Comparison of ENCODE assay signal across 8 mouse cellular contexts in genomic region chr15:6386961-6387728, GRCm38 (mm10). TPM values are rescaled to one million over a fixed set of nuclear protein-coding genes. Genes with fewer than 3 reads are reported as not detected.
DNase-seq lines count a peak whose midpoint lies in the region; ATAC-seq and TF ChIP-seq lines count a peak whose summit lies in the region.

No protein-coding gene starts in this region.

- H3K27ac ChIP-seq in testis, adult 2 months (ENCODE audit: control insufficient read depth, insufficient read depth, low read depth, low read length), result no peak overlapping the region; the same call in 1 of the 2 replicates
- H3K27ac ChIP-seq in forebrain, embryonic 14.5 days (ENCODE audit: low read depth, low read length), result no peak overlapping the region
- H3K27ac ChIP-seq in kidney, embryonic 15.5 days, result peak overlapping the region; percentile 85
- no peak overlapping the region for H3K27ac ChIP-seq in midbrain, embryonic 16.5 days (ENCODE audit: low read length)

- H3K36me3 ChIP-seq in testis, adult 2 months (ENCODE audit: control insufficient read depth, insufficient read depth, low read length), result no peaks in the 10 kb centered on the region
- no peaks in the 10 kb centered on the region for H3K36me3 ChIP-seq in forebrain, embryonic 14.5 days (ENCODE audit: control insufficient read depth, insufficient read depth, low read length)
- H3K36me3 ChIP-seq in kidney, embryonic 15.5 days, result no peaks in the 10 kb centered on the region
- H3K36me3 ChIP-seq in midbrain, embryonic 16.5 days (ENCODE audit: control insufficient read depth, insufficient read depth, low read length), result no peaks in the 10 kb centered on the region

- H3K9ac ChIP-seq in forebrain, embryonic 14.5 days (ENCODE audit: low read length), result peak overlapping the region; percentile 52
- peak overlapping the region; percentile 47 for H3K9ac ChIP-seq in kidney, embryonic 15.5 days
- H3K9ac ChIP-seq in midbrain, embryonic 16.5 days (ENCODE audit: low read depth, low read length), result peak overlapping the region; percentile 65

- H3K9me3 ChIP-seq in forebrain, embryonic 14.5 days (replicated peaks; ENCODE audit: control insufficient read depth, low read length), result no peaks in the 10 kb centered on the region
- no peaks in the 10 kb centered on the region for H3K9me3 ChIP-seq in kidney, embryonic 15.5 days (replicated peaks)
- no peaks in the 10 kb centered on the region for H3K9me3 ChIP-seq in midbrain, embryonic 16.5 days (replicated peaks; ENCODE audit: control insufficient read depth, low read length, poor library complexity, severe bottlenecking)

- no peaks in the 10 kb centered on the region for H3K27me3 ChIP-seq in testis, adult 2 months (ENCODE audit: control insufficient read depth, insufficient read depth, low read length)
- H3K27me3 ChIP-seq in forebrain, embryonic 14.5 days (replicated peaks; ENCODE audit: control insufficient read depth, insufficient read depth, low read length), result no peaks in the 10 kb centered on the region
- no peaks in the 10 kb centered on the region for H3K27me3 ChIP-seq in kidney, embryonic 15.5 days
- no peaks in the 10 kb centered on the region for H3K27me3 ChIP-seq in midbrain, embryonic 16.5 days (ENCODE audit: control insufficient read depth, insufficient read depth, low read depth, low read length)

- H3K4me2 ChIP-seq in forebrain, embryonic 14.5 days (ENCODE audit: low read length), result peak overlapping the region; percentile 80
- peak overlapping the region; percentile 74 for H3K4me2 ChIP-seq in kidney, embryonic 15.5 days
- H3K4me2 ChIP-seq in midbrain, embryonic 16.5 days (ENCODE audit: low read length), result peak overlapping the region; percentile 94

- no peak; the same call in 1 of the 2 replicates for ATAC-seq in forebrain, embryonic 14.5 days
- ATAC-seq in kidney, embryonic 15.5 days (replicated peaks; ENCODE audit: low FRiP score), result 0 out of 2 replicates have a peak, but pooled peaks have one; percentile 14
- ATAC-seq in midbrain, embryonic 16.5 days, result 0 out of 2 replicates have a peak, but pooled peaks have one; percentile 28

- WGBS in forebrain, embryonic 14.5 days, result 8% methylated on average over 19 of the region's 19 CpGs
- WGBS in kidney, embryonic 15.5 days, result 5% methylated on average over 19 of the region's 19 CpGs
- 6% methylated on average over 19 of the region's 19 CpGs for WGBS in midbrain, embryonic 16.5 days

- H3K4me1 ChIP-seq in testis, adult 2 months (ENCODE audit: control insufficient read depth, insufficient read depth, low read length), result peaks cover 2% of the 10 kb centered on the region; the same call in 1 of the 2 replicates
- H3K4me1 ChIP-seq in forebrain, embryonic 14.5 days (ENCODE audit: control insufficient read depth, insufficient read depth, low read length), result no peaks in the 10 kb centered on the region; the same call in 1 of the 2 replicates
- peaks cover 56% of the 10 kb centered on the region for H3K4me1 ChIP-seq in kidney, embryonic 15.5 days
- peaks cover 6% of the 10 kb centered on the region for H3K4me1 ChIP-seq in midbrain, embryonic 16.5 days (ENCODE audit: control insufficient read depth, insufficient read depth, low read length)

- TF ChIP-seq POLR2A in testis, adult 2 months (IDR thresholded peaks at IDR 0.05; ENCODE audit: control insufficient read depth, low read depth, low read length), result no peak

- DNase-seq in testis, postnatal 14 days (ENCODE audit: low spot score), result no peak
- DNase-seq in forebrain, embryonic 14.5 days (ENCODE audit: low spot score), result peak; percentile 15
- DNase-seq in MN1 (ENCODE audit: low spot score), result no peak
- no peak for DNase-seq in frontal cortex, postnatal 14 days (ENCODE audit: low spot score in 2 of 2)
- DNase-seq in spleen, postnatal 36 days (ENCODE audit: low spot score in 2 of 2), result no peak

- H3K4me3 ChIP-seq in testis, adult 2 months (ENCODE audit: control insufficient read depth, low read depth, low read length), result peak overlapping the region; percentile 74
- peak overlapping the region; percentile 46 for H3K4me3 ChIP-seq in forebrain, embryonic 14.5 days (ENCODE audit: low read depth, low read length)
- H3K4me3 ChIP-seq in kidney, embryonic 15.5 days (replicated peaks), result peak overlapping the region; percentile 58
- peak overlapping the region; percentile 54 for H3K4me3 ChIP-seq in midbrain, embryonic 16.5 days (ENCODE audit: low read depth, low read length)

- TF ChIP-seq CTCF in testis, adult 2 months (IDR thresholded peaks at IDR 0.05; ENCODE audit: control insufficient read depth, insufficient read depth, insufficient replicate concordance, low read depth, low read length), result no peak

RNA-seq across cellular contexts. Expression of gene C9, which starts 58.0 kb away (rescaled TPM):
- not detected in 2 replicates for polyA plus RNA-seq in testis, adult 2 months (2012; rRNA removed)
- not detected in 2 replicates for polyA plus RNA-seq in forebrain, embryonic 14.5 days (2014; fragmentation: Nextera tagmentation; extraction: Ambion mirVana)
- 0.08 and 0.13 TPM in 2 replicates for polyA plus RNA-seq in kidney, embryonic 15.5 days (2015; fragmentation: Nextera tagmentation; extraction: Ambion mirVana)
- polyA plus RNA-seq in midbrain, embryonic 16.5 days (2015; fragmentation: Nextera tagmentation; extraction: Ambion mirVana), result not detected in 2 replicates
